Mouse (Mus musculus): ENCODE data around the gene Spata7. TPM values are rescaled to one million over a fixed set of nuclear protein-coding genes. Genes with fewer than 3 reads are reported as not detected.
"Not testable (repeated sequence)": the region's sequence is repeated elsewhere in the genome, so short reads cannot be mapped to it uniquely, and the experiment has no call there.

Spata7 gene
- 1 to 10 TPM; 7.4 to 7.7 TPM for total RNA-seq (2021)

DNA sequence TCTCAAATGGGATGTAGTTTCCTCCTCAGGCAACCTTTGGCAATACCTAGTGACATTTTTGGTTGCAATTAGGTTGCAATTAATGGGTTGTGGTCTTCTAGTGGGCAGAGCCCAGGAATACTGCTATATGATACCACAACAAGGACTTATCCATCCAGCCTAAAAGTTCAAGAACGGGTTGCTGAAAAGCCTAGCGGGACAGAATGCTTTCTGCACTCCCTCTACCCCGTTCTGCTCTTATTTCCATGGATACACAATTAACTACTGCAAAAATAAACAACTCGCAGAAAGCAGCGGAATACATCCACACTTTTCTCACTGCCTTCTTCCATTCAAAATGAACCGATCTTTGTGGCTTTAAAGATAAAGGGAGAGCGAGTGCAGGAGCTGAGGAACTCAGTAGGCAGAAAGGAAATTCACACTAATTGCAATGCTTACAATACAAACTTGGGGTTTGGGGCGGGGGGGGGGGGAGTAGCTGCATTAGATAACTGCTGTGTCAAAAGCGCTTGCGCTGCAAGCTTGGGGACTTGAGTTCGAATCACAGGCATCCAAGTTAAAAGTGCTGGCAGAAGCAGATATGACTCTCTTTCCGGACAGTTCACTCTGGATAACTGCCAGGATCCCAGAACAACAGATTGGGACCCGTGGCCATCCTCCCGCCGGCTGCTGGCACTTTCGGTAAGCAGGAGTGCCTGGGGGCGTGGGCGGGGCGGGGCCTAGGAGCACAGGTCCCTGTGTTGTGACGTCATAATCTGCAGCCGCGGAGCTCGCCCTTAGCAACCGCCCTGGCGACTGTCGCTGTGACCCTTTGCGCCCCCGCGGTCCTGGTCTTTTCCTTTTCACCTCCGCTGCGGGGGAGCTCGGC is at the start of gene Spata7:
Spata7 (plus strand) TSS at position 766 of the 868 bp plus-strand sequence.
- DNase-seq = peak; percentile 84 to 87
- intact Hi-C loops (cut with DNase I) = no loop called here

DNA sequence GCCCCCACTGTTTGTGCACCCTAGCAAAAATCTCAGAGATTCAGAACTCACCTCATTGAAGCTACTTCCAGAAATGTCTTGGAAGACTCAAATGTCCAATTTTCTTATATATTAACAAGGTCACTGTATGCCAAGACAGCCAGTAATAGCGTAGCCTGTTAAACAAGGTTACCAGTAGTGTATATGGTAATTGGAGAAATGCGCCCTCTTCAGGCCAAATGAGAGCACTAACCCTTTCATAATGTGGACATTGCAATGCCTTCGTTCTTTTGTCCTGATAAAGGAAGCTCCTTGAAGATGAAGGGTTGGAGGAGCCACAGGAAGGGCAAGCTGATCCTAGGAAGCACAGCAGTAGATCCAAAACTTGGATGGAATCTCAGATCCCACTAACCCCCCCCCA is 42.7 kb upstream of the Spata7 start:
- intact Hi-C loops (cut with DNase I) = no loop called here
- no peak for DNase-seq

DNA sequence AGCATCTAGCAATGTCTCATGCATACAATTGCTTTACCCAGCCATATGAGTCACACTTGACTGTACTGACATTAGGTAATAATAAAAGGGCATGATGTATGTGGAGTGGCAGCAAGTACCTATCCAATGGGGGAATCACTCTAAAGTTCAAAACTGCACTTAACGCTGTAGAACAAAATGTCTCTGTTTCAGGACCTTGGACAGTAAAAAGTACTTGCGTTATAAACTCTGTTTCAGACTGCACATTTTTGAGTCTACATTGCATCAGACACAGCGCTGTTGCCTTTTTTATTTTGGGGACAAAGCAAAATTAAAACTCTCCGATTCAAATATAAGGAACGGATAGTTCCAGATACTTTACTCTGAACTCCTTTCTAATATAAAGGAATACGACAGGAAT is 39.4 kb upstream of the Spata7 start:
- intact Hi-C loops (cut with DNase I) = no loop called here
- DNase-seq = no peak

DNA sequence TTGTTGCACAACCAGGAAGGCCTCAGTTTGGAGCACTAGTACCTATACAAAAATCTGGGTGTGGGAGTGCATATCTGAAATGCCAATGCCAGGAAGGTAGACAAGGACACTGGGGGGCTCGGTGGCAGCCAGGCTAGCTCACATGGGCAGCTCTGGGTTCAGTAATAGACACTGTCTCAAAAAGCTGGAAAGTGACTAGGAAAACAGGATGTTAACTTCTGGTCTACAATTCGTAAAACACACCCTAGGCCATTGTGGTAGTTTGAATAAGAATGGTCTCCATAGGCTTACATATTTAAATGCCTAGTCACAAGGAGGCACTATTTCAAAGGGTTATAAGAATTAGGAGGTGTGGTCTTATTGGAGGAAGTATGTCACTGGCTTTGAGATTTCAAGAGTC is 36.9 kb upstream of the Spata7 start:
- no peak for DNase-seq

DNA sequence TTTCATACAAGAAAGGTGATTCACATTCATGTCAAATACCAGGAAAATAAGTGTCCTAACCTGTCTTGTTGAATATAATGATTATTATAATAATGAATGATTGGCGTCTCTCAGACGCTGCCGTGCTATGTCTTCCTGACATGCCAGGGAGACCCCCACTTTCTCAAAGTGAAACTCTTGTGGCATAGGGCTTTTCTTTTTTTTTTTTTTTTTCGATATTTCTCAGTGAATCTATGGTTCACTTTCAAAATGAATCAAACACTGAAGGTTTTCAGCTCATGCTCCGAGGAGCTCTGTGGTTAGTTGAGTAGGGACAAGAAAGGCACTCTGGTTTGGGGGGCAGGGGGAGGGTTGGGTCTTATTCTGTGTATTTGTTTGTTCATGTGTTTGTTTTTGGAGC is 27.1 kb upstream of the Spata7 start:
- no peak for DNase-seq
- intact Hi-C loops (cut with DNase I) = no loop called here

More for the DNA sequence above, 36.9 kb upstream of the Spata7 start:
- intact Hi-C loops (cut with DNase I) = no loop called here

DNA sequence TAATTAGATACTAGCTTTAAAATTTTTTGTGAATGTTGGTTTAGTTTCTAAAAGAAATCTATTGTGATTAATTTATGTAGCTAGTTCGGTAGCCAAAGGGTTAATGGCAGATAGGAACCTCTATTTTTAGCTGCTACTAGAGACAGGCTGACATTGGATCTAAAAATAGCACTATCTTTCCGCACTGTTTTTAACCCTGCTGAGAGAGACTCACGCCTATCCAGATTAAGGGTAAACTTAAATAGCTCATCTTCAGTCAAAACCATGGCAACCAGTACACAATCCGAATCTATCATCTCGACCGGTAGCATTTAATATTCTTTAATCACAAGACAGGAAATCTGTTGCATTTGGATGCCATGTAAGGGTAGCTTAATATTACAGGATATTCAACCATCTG is 25.8 kb upstream of the Spata7 start:
- DNase-seq = peak; percentile 19 to 28
- intact Hi-C loops (cut with DNase I) = no loop called here

DNA sequence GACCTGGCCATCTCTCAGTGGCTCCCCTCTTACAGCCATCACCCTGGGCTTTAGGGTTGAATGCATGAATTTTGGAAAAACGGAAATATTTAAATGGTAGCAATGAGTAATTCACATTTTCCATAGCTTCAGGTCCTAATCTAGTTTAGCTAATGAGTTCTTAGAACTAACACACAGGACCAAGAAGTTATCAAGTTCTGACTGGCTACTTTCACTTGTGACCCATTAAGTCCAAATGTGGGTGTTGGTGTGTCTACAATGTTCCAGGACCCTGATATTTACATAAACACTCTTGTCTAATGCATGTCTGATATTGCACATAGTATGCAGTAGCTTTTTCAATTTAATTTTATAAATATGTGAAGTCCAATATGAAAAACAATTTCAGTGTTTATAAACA is 22.7 kb upstream of the Spata7 start:
- intact Hi-C loops (cut with DNase I) = no loop called here
- no peak for DNase-seq

DNA sequence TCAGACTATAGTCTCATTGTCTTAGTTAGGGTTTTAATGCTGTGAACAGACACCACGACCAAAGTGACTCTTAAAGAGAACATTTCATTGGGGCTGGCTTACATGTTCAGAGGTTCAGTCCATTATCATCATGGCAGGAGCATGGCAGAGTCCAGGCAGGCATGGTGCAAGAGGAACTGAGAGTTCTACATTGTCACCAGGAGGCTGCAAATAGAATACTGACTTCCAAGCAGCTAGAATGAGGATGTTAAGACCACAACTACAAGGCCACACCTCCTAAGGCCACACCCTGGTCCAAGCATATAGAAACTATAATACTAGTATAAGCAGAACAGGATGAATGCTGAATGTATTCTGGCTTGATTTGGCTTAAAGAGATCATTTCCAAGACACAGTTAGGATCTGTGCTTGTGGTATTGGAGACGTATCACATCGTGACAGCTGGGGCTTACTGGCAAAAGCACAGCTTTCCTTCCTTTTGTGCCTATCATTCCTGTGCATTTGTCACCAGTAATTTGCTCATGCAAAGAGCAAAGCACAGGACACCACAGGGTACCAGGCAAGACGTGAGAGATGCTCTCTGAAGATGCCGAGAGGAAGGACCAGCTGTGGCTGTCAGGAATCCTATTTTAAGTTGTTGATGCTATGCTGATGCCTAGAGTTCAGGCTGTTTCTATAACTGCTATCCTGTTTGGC is 21.2 kb upstream of the Spata7 start:
- no peak for DNase-seq
- intact Hi-C loops (cut with DNase I) = no loop called here

DNA sequence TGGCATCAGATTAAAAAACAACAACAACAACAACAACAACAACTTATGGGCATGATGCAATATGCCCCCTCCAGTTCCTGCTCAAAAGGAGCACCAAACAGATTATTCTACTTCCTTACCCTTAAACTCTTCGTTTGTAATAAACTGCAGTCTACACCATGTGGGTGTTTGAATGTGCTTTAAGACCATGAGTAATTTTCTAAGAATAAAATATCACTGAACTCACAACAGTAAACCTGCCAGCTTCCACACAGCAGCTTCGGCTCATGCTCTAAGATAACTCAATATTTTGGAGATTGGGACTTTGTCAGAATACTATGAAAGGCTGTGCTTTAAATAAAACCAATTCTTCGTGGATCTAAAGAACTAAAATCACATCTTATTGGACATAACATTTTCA is 17.6 kb upstream of the Spata7 start:
- DNase-seq = no peak

DNA sequence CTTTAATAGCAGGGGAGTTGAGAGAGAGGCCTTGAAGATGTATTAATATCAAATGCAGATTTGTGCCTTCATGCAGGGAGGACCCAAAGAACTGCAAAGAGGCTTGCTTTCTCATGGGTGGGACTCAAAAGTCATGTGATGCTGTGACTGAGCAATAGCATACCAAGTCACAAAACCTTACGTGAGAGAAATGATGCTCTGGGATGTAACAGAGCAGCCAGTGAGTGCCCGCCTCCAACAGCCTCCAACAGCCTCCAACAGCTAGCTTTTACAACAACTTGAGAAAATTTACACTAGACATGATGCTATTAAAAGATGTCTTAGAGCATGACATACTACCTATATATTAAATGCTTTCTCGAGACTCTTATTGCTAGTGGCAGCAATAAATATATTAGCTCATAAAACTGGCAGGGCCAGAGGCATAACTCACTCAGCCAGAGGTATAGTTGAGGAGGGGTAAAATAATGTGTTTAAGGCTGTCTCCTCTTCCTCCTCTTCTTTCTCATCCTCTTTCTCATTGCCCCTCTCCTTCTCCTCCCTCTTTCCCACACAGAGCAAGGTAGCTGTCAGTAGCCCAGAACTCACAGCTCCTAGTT is 12.9 kb upstream of the Spata7 start:
- intact Hi-C loops (cut with DNase I) = no loop called here
- DNase-seq = no peak

More for the DNA sequence above, 17.6 kb upstream of the Spata7 start:
- intact Hi-C loops (cut with DNase I) = no loop called here

DNA sequence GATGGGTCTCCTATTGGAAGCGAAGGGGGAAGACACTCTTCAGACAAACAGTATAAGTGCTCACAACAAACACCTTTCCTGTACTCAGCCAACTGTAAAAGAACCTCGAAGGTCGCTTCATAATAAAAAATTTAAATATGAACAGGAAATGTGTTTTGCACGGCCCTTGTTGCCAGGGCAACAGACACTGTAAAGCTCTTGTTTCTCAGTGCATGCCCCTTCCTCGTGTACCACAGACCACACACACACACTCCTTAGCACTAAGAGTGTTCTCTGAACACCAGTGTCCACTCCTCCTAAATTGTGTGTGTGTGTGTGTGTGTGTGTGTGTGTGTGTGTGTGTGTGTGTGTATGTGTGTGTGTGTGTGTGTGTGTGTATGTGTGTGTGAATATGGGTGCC is 12.2 kb upstream of the Spata7 start:
- DNase-seq = no peak
- intact Hi-C loops (cut with DNase I) = no loop called here

DNA sequence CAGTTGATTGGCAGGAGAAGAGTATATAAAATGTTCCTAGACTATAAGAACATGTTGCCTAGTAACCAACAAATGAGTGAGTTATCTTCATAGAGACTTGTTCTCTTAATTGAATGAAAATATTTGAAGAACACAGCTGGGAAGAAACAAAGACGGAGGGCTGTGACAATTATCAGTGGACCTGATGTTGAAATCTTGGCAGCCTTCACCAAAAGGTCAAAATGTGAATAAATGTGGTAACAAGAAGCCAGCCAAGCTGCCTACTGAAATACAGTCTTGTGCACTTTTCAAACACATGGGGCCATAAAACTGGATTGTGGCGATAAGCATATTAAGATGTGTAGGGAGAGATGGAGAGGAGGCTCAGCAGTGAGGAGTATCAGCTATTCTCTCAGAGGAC is 8.5 kb upstream of the Spata7 start:
- intact Hi-C loops (cut with DNase I) = no loop called here
- DNase-seq = no peak

DNA sequence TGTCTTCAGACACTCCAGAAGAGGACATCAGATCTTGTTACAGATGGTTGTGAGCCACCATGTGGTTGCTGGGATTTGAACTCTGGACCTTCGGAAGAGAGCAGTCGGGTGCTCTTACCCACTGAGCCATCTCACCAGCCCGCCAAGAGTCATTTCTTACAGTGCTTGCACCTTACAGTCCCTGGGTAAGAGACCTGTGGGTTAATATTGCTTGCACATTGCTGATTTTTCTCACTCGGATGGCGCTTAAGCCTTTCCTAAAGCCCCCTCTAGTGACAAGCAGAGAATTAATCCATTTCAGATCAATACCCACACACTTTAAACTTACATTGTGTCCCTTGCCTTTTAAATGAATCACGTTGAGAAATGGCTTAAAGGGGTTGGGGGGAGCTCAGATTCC is 7.0 kb upstream of the Spata7 start:
- intact Hi-C loops (cut with DNase I) = loop anchor here (2.0 to 5.0 kb wide), 3 partner anchors 299 to 409 kb away; no protein-coding TSS in a partner anchor
- DNase-seq = not testable (repeated sequence)

DNA sequence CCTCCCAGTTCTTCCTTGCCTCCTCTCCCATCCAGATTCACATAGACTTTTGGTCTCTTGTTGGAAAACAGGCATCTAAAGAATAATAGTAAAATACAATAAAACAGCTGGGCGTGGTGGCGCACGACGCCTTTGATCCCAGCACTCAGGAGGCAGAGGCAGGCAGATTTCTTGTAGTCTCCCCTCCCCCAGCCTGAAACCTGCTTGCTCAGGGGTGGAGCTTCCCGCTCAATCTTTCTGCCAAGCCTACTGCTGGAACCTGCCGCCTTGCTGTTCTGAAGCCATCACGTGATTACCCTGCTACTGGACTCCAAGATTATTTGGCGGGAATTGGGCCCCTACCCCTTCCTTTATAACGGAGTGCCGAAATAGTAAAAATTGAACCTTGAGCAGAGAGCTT is 4.7 kb upstream of the Spata7 start:
- intact Hi-C loops (cut with DNase I) = loop anchor here (5.0 kb wide), 2 partner anchors 301 to 411 kb away; no protein-coding TSS in a partner anchor
- not testable (repeated sequence) for DNase-seq

DNA sequence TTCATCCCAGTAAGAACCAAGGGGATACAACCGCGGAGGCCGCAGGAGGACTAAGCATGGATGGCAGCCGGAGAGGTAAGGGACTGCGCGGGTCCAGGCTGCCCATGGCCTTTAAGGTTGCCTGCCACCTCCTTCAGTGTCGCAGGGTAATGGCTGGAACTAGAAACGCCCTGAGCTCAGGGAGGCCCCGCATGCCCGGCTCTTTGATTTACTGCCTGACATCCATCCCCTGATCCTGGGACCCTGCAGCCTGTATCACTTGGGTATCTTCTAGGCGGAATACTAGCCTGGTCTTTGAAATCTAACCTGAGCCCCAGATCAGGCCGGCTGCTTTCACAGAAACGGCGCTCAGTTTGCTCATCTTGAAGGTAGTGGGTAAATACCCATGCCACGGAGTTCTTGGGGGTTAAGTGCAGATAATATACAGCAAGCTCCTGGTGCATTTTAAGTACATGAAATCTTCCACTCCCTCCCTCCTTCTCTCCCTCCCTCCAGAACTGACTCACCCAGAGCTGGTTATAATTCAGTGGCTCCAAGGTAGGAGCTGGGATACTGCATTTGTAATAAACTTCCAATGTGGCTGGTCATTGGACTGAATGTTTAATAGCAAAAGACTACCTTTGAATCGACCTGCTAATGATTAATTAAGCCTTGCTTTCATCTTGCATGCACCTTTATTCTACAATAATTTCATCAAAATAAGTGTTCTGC is 458 bp downstream of the Spata7 start:
- intact Hi-C loops (cut with DNase I) = no loop called here
- no peak for DNase-seq

DNA sequence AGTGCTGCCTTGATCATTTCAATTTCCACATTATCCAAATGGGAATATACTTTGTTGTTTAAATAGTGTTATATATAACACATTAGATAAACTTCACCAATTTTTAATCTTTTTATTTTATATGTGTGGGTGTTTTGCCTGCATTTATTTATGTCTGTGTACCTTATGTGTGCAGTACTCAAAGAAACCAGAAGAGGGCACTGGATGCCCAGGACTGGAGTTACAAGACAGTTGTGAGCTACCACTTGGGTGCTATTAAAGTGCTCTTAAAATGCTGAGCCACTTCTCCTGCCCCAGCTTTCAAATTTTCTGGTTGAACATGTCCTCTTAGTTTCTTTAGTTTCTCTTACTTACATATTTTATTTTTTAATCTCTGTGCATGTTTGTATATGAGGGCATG is 16.9 kb downstream of the Spata7 start:
- intact Hi-C loops (cut with DNase I) = no loop called here
- no peak for DNase-seq

DNA sequence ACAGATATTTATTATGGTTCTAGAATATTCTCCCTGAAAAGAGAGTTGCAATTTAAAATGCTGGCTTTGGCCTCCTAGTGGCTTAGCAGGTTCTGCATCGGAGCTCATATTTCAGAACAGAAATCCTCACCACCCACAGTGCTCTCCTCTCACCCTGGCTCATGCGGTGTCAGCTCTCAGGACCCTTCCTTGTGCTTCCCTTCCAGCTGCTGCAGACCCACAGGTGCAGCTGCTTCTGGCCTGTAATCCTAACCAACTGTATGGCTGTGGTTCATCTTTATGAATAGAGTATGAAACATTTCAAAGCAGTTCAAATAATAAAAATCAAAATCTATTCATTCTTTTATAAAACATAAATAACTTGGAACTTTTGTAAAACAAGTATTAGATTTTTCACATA is 28.9 kb downstream of the Spata7 start:
- intact Hi-C loops (cut with DNase I) = no loop called here
- no peak for DNase-seq

DNA sequence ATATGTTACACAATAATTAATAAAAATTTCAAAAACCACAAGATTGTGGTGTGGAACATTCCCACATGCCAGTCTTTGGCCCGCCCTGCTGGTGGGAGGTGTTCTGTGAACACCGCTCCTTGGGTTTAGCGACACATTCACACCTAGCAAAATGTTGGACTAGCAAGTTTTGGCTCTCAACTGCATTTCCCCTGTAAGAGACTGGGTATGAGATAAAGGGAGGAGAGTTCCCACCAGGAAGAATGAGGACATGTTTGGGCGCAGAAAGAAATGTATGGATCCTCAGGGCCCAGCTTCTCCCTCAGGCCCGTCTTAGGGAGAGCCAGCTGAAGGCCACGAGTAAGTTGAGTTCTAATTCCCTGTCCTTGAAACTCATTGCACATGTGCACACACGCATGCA is 34.7 kb downstream of the Spata7 start:
- DNase-seq = no peak
- intact Hi-C loops (cut with DNase I) = no loop called here

DNA sequence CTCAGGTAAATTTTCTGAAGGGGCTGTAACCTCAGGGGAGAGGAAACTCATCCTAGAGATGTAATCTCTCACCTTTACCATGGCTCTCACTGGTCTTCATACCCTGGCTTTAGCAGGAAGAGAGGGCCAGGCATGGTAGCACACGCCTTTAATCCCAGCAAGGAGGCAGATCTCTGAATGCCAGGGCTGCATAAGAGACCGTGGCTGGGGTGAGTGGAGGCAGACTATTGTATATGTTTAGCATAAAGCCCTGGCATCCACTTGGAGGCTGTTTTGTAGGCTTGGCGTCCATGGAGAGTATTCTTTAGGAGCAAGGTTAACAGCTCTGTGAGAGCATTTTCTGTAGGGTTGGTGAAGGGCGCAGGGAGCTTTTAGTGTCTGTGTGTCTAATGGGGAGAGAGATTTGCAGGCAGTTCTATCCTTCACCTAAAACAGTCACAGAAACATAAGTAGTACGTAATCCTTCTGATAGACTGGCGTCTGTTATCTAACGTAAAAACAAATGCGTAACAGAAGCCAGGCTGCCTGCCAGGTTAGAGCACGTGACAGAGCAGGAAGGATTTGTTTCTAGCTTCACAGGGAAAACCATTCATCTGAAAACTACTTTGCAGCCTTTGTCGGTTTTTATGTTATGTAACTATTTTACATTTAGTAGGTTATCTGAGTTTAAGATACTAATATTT is 40.3 kb downstream of the Spata7 start:
- DNase-seq = peak; percentile 74
- intact Hi-C loops (cut with DNase I) = no loop called here

DNA sequence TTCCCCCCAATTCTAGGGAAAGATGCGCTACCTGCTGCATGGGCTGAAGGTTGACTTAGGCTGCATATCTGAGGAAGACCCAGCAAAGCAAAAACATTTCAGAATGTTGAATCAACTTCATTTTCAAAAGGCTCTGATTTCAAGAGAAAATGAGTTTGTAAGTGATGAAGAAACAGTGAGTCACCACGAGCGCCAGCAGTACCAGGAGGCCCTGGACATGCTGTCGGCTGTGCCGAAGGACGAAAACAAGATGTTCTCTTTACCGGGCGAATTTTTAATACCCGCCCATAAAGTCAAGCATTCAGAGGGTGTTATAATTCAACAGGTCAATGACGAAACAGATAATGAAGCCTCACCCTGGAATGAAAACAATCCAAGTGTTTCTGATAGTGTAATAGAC is 41.1 kb downstream of the Spata7 start:
- intact Hi-C loops (cut with DNase I) = no loop called here
- DNase-seq = no peak
